Mouse (Mus musculus) heart, postnatal 0 days (tissue): Measurements from ENCODE around the gene Abat. TPM values are rescaled to one million over a fixed set of nuclear protein-coding genes. Genes with fewer than 3 reads are reported as not detected.

Experiments
- ATAC-seq: fragments of 200-750 bp; cut with Nextera tagmentation; 2 replicates; pipeline ENCODE4 v1.8.0; 2017; ENCODE audit warnings: low read depth, moderate number of reproducible peaks, moderate library complexity; ENCODE audit not compliant: insufficient read depth
- DNase-seq: peaks from one replicate; pipeline ENCODE4 v3.0.0-alpha.2; 2016; ENCODE audit warnings: low spot score
- H3K27ac ChIP-seq: fragments of 300-500 bp; sonication (generic); 2 replicates; pipeline ENCODE4 v1.5.1; 2014; ENCODE audit warnings: low read depth, mild to moderate bottlenecking
- H3K27me3 ChIP-seq: fragments of 300-500 bp; sonication (generic); 2 replicates; pipeline ENCODE4 v1.6.1; 2014; ENCODE audit warnings: low read length, mixed read lengths; ENCODE audit not compliant: control insufficient read depth, insufficient read depth
- H3K36me3 ChIP-seq: fragments of 300-500 bp; sonication (generic); replicated peaks from 2 replicates; pipeline ENCODE4 v1.6.1; 2014; ENCODE audit warnings: low read length, mixed read lengths; ENCODE audit not compliant: control insufficient read depth, insufficient read depth
- H3K4me1 ChIP-seq: fragments of 300-500 bp; sonication (generic); 2 replicates; pipeline ENCODE4 v1.6.1; 2014; ENCODE audit warnings: antibody characterized with exemption; ENCODE audit not compliant: control insufficient read depth, insufficient read depth
- H3K4me2 ChIP-seq: fragments of 300-500 bp; sonication (generic); 2 replicates; pipeline ENCODE4 v1.6.1; 2014; ENCODE audit warnings: low read depth, mild to moderate bottlenecking, low read length, moderate library complexity
- H3K4me3 ChIP-seq: fragments of 300-500 bp; sonication (generic); 2 replicates; pipeline ENCODE4 v1.5.1; 2014; ENCODE audit warnings: low read depth, low read length
- H3K9ac ChIP-seq: fragments of 300-500 bp; sonication (generic); replicated peaks from 2 replicates; pipeline ENCODE4 v1.6.1; 2014; ENCODE audit warnings: low read depth, low read length, mixed read lengths
- H3K9me3 ChIP-seq: fragments of 300-500 bp; sonication (generic); replicated peaks from 2 replicates; pipeline ENCODE4 v1.6.1; 2016; ENCODE audit warnings: low read length; ENCODE audit not compliant: control insufficient read depth
- CTCF ChIP-seq: IDR thresholded peaks from 2 replicates; pipeline ENCODE4 v1.5.1; 2016; ENCODE audit warnings: antibody characterized with exemption, control low read depth, low read depth
- EP300 ChIP-seq: IDR thresholded peaks from 2 replicates; pipeline ENCODE4 v1.6.1; 2016; ENCODE audit warnings: antibody characterized with exemption, low read depth
- WGBS: fragments of 180-500 bp; shearing (Covaris S2); extraction: QIAGEN DNeasy Blood & Tissue Kit; methylation state at CpG from one replicate; pipeline ENCODE4 v1.1.7; 2014; 5-methylcytosine and 5-hydroxymethylcytosine counted together
- polyA plus RNA-seq: library from polyadenylated mRNA; unstranded; fragments of >200 nt; fragmentation: Nextera tagmentation; extraction: Ambion mirVana; gene quantifications from 2 replicates; pipeline ENCODE4 v1.2.1, GENCODE M21; 2015
- total RNA-seq: library from RNA; depleted of rRNA; stranded (reverse); fragments of >200 nt; gene quantifications from 2 replicates; pipeline ENCODE4 v1.2.3, GENCODE M21; 2014; ENCODE audit warnings: low replicate concordance

Abat gene
- total and polyA plus RNA-seq, 2 experiments from 2014 or later: 9.9 to 15.8 TPM

- H3K9ac ChIP-seq: no peak overlapping the region
- no peak for DNase-seq
- H3K9me3 ChIP-seq: no peaks in the 10 kb centered on the region
- H3K27ac ChIP-seq: no peak overlapping the region
- H3K27me3 ChIP-seq: no peaks in the 10 kb centered on the region
- no peak for TF ChIP-seq EP300
- TF ChIP-seq CTCF: no peak
- H3K4me1 ChIP-seq: no peaks in the 10 kb centered on the region
- no peak overlapping the region for H3K4me3 ChIP-seq
- H3K4me2 ChIP-seq: no peak overlapping the region
- ATAC-seq: no peak
- no peaks in the 10 kb centered on the region for H3K36me3 ChIP-seq
- 76% methylated on average over 4 of the region's 4 CpGs for WGBS
These were observed 83.1 kb downstream of the Abat start for GRCm38 (mm10) chr16:8596336-8596735.

GRCm38 (mm10) chr16:8597516-8597915 lies 84.3 kb downstream of the Abat start:
- Histone ChIP-seq H3K9ac (no peak overlapping the region), H3K4me3 (no peak overlapping the region), H3K9me3 (no peaks in the 10 kb centered on the region), H3K27me3 (no peaks in the 10 kb centered on the region), H3K36me3 (no peaks in the 10 kb centered on the region), H3K4me2 (no peak overlapping the region), H3K4me1 (no peaks in the 10 kb centered on the region), H3K27ac (no peak overlapping the region)
- TF ChIP-seq CTCF: no peak
- no peak for TF ChIP-seq EP300
- ATAC-seq: no peak
- WGBS: 82% methylated on average over 5 of the region's 5 CpGs
- DNase-seq: no peak

- TF ChIP-seq EP300 (no peak), CTCF (no peak)
- no peak overlapping the region for H3K4me3 ChIP-seq
- 57% methylated on average over 3 of the region's 3 CpGs for WGBS
These were observed 90.6 kb downstream of the Abat start for GRCm38 (mm10) chr16:8603789-8604188.

GRCm38 (mm10) chr16:8610397-8610796 lies 97.2 kb downstream of the Abat start:
- H3K4me1 ChIP-seq: no peaks in the 10 kb centered on the region
- TF ChIP-seq CTCF (no peak), EP300 (no peak)
- no peak overlapping the region for H3K4me2 ChIP-seq
- H3K27ac ChIP-seq: no peak overlapping the region
- ATAC-seq (no peak), DNase-seq (no peak)
- 0 out of 2 replicates have a peak, but pooled peaks cover 2% of the 10 kb centered on the region for H3K36me3 ChIP-seq
- H3K4me3 ChIP-seq: no peak overlapping the region
- H3K9me3 ChIP-seq: no peaks in the 10 kb centered on the region
- no peak overlapping the region for H3K9ac ChIP-seq
- no peaks in the 10 kb centered on the region for H3K27me3 ChIP-seq
- 67% methylated on average over 3 of the region's 3 CpGs for WGBS

More at GRCm38 (mm10) chr16:8603789-8604188, 90.6 kb downstream of the Abat start:
- Histone ChIP-seq H3K4me2 (no peak overlapping the region), H3K27ac (no peak overlapping the region), H3K27me3 (no peaks in the 10 kb centered on the region), H3K9ac (no peak overlapping the region), H3K9me3 (no peaks in the 10 kb centered on the region), H3K36me3 (0 out of 2 replicates have a peak, but pooled peaks cover 4% of the 10 kb centered on the region), H3K4me1 (no peaks in the 10 kb centered on the region)
- ATAC-seq (no peak), DNase-seq (no peak)

DNA sequence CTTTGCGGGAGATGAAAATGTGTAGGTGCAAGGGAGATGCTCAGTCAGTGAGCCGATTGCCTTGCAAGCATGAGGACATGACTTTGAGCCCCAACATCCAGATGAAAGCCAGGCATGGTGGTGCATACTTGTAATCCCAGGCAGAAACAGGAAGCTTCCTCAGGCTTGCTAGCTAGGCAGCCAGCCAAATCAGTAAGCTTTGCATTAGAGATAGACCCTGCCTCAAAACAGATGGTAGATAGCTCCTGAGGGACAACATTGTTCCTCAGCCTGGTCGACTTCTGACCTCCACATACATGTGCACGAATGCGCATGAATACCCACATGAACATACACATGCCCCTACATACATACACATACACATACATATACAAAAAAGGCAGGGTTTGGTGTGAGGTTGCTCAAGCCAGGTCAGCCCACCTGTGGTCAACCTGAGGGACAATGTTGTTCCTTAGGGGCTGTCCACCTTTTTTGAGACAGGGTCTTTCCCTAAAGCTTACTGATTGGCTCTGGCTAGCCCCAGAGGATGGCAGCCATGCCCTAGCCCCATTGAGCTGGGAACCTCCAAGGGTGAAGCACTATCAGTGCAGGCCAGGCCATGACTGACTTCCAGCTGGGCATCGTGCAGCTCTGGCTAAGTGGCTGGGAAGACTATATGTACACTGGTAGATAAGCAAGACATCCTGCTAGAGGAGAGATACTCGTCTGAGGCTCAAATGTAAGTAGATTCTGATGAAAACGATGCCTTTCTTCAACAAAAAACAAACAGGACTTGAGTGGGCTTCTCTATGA lies 99.2 kb downstream of the Abat start:
- no peak overlapping the region for H3K4me2 ChIP-seq
- no peak for ATAC-seq
- 70% methylated on average over 8 of the region's 8 CpGs for WGBS

GRCm38 (mm10) chr16:8613039-8613438 lies 99.8 kb downstream of the Abat start:
- Histone ChIP-seq H3K36me3 (no peaks in the 10 kb centered on the region), H3K4me1 (no peaks in the 10 kb centered on the region), H3K9me3 (no peaks in the 10 kb centered on the region), H3K4me3 (no peak overlapping the region), H3K4me2 (no peak overlapping the region), H3K27me3 (no peaks in the 10 kb centered on the region), H3K27ac (no peak overlapping the region), H3K9ac (no peak overlapping the region)
- ATAC-seq (no peak), DNase-seq (no peak)
- 70% methylated on average over 4 of the region's 4 CpGs for WGBS
- TF ChIP-seq CTCF: no peak
- TF ChIP-seq EP300: no peak

More for the DNA sequence above, 99.2 kb downstream of the Abat start:
- no peak for TF ChIP-seq CTCF
- TF ChIP-seq EP300: no peak
- Histone ChIP-seq H3K27me3 (no peaks in the 10 kb centered on the region), H3K36me3 (no peaks in the 10 kb centered on the region), H3K9ac (no peak overlapping the region), H3K4me1 (no peaks in the 10 kb centered on the region), H3K4me3 (no peak overlapping the region), H3K9me3 (no peaks in the 10 kb centered on the region), H3K27ac (no peak overlapping the region)
- DNase-seq: no peak
